Mouse (Mus musculus) limb, embryonic 14.5 days (tissue): Measurements from ENCODE around the gene Trip4. TPM values are rescaled to one million over a fixed set of nuclear protein-coding genes. Genes with fewer than 3 reads are reported as not detected.
A peak's percentile ranks its signal among the peaks of the same experiment; 100 is the strongest.

Source experiments
- ATAC-seq: fragments of 200-750 bp; cut with Nextera tagmentation; 2 replicates; pipeline ENCODE4 v1.8.0; 2017; ENCODE audit warnings: low read depth, moderate number of reproducible peaks, moderate TSS enrichment; ENCODE audit not compliant: low FRiP score
- DNase-seq: peaks from one replicate; pipeline ENCODE4 v3.0.0-alpha.2; 2015; ENCODE audit warnings: low spot score
- H3K27ac ChIP-seq: fragments of 300-500 bp; sonication (generic); replicated peaks from 2 replicates; pipeline ENCODE4 v1.5.1; 2014; ENCODE audit warnings: low read depth, mild to moderate bottlenecking, low read length, moderate library complexity, mixed read lengths
- H3K27me3 ChIP-seq: fragments of 300-500 bp; sonication (generic); 2 replicates; pipeline ENCODE4 v1.6.1; 2014; ENCODE audit warnings: low read length, mixed read lengths; ENCODE audit not compliant: control insufficient read depth, insufficient read depth
- H3K36me3 ChIP-seq: fragments of 300-500 bp; sonication (generic); 2 replicates; pipeline ENCODE4 v1.6.1; 2014; ENCODE audit warnings: mild to moderate bottlenecking, low read length, moderate library complexity, mixed read lengths; ENCODE audit not compliant: control insufficient read depth, insufficient read depth
- H3K4me1 ChIP-seq: fragments of 300-500 bp; sonication (generic); 2 replicates; pipeline ENCODE4 v1.6.1; 2014; ENCODE audit warnings: antibody characterized with exemption, low read length, mixed read lengths; ENCODE audit not compliant: control insufficient read depth, insufficient read depth
- H3K4me2 ChIP-seq: fragments of 300-500 bp; sonication (generic); replicated peaks from 2 replicates; pipeline ENCODE4 v1.6.1; 2014; ENCODE audit warnings: low read depth, mild to moderate bottlenecking, low read length, moderate library complexity; ENCODE audit not compliant: severe bottlenecking
- H3K4me3 ChIP-seq: fragments of 300-500 bp; sonication (generic); replicated peaks from 2 replicates; pipeline ENCODE4 v1.5.1; 2014; ENCODE audit warnings: low read length
- H3K9ac ChIP-seq: fragments of 300-500 bp; sonication (generic); 2 replicates; pipeline ENCODE4 v1.6.1; 2014; ENCODE audit warnings: mild to moderate bottlenecking, low read depth, low read length, moderate library complexity; ENCODE audit not compliant: severe bottlenecking
- H3K9me3 ChIP-seq: fragments of 300-500 bp; sonication (generic); 2 replicates; pipeline ENCODE4 v1.6.1; 2016; ENCODE audit warnings: low read length; ENCODE audit not compliant: control insufficient read depth
- POLR2A ChIP-seq: fragments of 200-500 bp; IDR thresholded peaks from 2 replicates; pipeline ENCODE4 v1.8.0; 2012; ENCODE audit warnings: inconsistent platforms, mild to moderate bottlenecking, moderate library complexity, borderline replicate concordance; ENCODE audit not compliant: insufficient read depth, insufficient read length; ENCODE audit errors: extremely low read depth
- WGBS: fragments of 180-500 bp; shearing (Covaris S2); extraction: QIAGEN DNeasy Blood & Tissue Kit; methylation state at CpG from one replicate; pipeline ENCODE4 v1.1.7; 2014; 5-methylcytosine and 5-hydroxymethylcytosine counted together
- polyA plus RNA-seq, 2 experiments: library from polyadenylated mRNA; depleted of rRNA in 1 of 2; stranded (reverse) in 1 of 2; unstranded in 1 of 2; fragments of >200 nt; fragmentation: Nextera tagmentation in 1 of 2; extraction: Ambion mirVana in 1 of 2; gene quantifications; 2 replicates each; pipeline versions ENCODE4 v1.2.1 to v1.2.3; 2012 to 2014

Trip4 gene
- polyA plus RNA-seq, 2 experiments, result 24.8 to 31.2 TPM

DNA sequence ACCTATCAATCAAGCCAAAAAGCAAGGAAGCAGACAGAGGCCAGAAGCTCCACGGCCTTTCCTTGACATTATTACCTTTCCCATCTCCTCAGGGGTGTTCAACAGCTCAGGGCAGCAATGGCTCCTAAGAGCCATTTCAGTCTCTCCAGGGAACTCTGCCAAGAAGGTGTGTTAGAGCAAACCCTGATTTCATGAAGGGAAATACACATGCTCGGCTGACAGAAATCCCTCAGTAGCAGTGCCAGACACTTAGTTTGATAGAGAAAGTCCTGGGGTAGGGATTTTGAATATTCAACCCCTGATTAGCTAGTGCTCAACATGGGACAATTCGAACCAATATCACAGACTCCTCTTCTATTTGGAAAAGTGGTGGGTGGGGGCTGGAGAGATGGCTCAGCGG, 117.5 kb downstream of the Trip4 start:
- no peak overlapping the region for H3K9ac ChIP-seq
- H3K4me2 ChIP-seq, result no peak overlapping the region
- TF ChIP-seq POLR2A, result no peak
- no peaks in the 10 kb centered on the region for H3K27me3 ChIP-seq
- ATAC-seq (no peak), DNase-seq (no peak)
- 0 out of 2 replicates have a peak overlapping the region, but pooled peaks have one; percentile 16 for H3K27ac ChIP-seq
- WGBS, result 68% methylated on average over 4 of the region's 4 CpGs
- peaks cover 5% of the 10 kb centered on the region; the same call in 1 of the 2 replicates for H3K4me1 ChIP-seq
- no peak overlapping the region for H3K4me3 ChIP-seq
- H3K9me3 ChIP-seq, result no peaks in the 10 kb centered on the region
- peaks cover 19% of the 10 kb centered on the region for H3K36me3 ChIP-seq

DNA sequence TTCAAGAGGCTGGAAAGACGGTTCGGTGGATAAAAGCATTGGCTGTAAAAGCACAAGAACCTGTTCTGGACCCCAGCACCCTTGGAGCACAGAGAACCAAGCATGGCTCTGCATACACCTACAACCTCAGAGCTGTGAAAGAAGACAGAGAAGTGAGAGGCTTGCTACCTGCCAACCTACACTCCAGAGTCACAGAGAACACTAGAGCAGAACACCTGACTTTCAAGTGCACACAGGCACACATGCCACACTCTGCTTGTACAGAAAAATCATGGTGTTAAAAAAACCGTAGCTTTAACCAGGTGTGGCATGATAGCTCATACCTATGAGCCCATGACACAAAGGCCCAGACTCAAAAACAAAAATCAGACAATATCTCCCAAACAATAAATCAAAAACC, 118.8 kb downstream of the Trip4 start:
- Histone ChIP-seq H3K27ac (no peak overlapping the region), H3K9ac (no peak overlapping the region), H3K27me3 (no peaks in the 10 kb centered on the region), H3K9me3 (no peaks in the 10 kb centered on the region), H3K4me3 (no peak overlapping the region), H3K4me1 (peaks cover 5% of the 10 kb centered on the region; the same call in 1 of the 2 replicates), H3K4me2 (no peak overlapping the region), H3K36me3 (peaks cover 14% of the 10 kb centered on the region)
- ATAC-seq (no peak), DNase-seq (no peak)
- WGBS, result 97% methylated on average over 3 of the region's 3 CpGs
- TF ChIP-seq POLR2A, result no peak

DNA sequence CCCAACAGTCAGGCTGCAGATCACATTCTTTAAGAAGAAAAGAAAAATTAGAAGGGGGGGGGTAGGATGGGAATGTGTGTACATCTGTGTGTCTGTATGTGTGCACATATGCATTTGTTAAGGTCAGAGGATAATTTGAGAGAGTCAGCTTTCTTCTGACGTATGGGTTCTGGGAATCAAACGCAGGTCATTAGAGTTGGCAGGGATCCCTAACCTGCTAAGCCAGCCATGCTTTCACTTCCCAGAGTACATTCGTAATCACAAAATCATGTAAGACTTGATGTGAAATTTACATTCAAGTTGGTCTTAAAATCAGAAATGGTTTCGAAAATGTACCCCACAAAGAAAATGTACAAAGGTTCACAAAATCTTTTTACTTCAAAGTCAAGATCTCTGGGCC, 120.0 kb downstream of the Trip4 start:
- Histone ChIP-seq H3K27ac (no peak overlapping the region), H3K9me3 (no peaks in the 10 kb centered on the region), H3K9ac (no peak overlapping the region), H3K36me3 (0 out of 2 replicates have a peak, but pooled peaks cover 4% of the 10 kb centered on the region), H3K4me2 (no peak overlapping the region), H3K4me3 (no peak overlapping the region), H3K4me1 (peaks cover 5% of the 10 kb centered on the region; the same call in 1 of the 2 replicates), H3K27me3 (no peaks in the 10 kb centered on the region)
- WGBS, result 71% methylated on average over 4 of the region's 4 CpGs
- ATAC-seq, result no peak
- DNase-seq, result peak; percentile 59
- no peak for TF ChIP-seq POLR2A

DNA sequence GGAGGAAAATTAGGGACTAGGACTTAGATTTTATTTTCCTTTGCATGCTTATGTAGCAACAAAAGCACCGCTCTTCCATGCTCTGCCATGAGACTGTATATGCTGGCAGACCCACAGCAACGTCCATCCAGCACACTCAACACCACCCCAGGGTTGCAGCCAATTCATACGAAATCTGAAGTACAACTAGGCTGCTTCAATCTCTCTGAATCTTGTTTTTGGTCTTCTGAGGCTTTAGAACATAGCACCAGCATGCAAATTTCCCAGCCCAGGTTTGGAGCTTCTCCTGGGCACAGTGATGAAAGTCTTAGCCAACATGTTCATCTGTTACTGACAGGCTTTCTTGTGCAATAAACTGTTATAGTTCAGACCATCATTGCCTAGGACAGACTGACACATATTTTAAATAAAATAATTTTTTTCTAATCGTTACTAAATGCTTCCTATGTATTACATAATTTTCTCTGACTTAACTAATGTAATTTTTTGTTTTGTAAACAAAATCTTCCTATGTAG, 120.7 kb downstream of the Trip4 start:
- Histone ChIP-seq H3K9ac (no peak overlapping the region), H3K4me1 (peaks cover 5% of the 10 kb centered on the region; the same call in 1 of the 2 replicates), H3K4me2 (no peak overlapping the region), H3K27me3 (no peaks in the 10 kb centered on the region), H3K4me3 (no peak overlapping the region), H3K27ac (no peak overlapping the region), H3K36me3 (no peaks in the 10 kb centered on the region), H3K9me3 (no peaks in the 10 kb centered on the region)
- 81% methylated on average over 4 of the region's 4 CpGs for WGBS
- ATAC-seq (no peak), DNase-seq (no peak)
- no peak for TF ChIP-seq POLR2A

DNA sequence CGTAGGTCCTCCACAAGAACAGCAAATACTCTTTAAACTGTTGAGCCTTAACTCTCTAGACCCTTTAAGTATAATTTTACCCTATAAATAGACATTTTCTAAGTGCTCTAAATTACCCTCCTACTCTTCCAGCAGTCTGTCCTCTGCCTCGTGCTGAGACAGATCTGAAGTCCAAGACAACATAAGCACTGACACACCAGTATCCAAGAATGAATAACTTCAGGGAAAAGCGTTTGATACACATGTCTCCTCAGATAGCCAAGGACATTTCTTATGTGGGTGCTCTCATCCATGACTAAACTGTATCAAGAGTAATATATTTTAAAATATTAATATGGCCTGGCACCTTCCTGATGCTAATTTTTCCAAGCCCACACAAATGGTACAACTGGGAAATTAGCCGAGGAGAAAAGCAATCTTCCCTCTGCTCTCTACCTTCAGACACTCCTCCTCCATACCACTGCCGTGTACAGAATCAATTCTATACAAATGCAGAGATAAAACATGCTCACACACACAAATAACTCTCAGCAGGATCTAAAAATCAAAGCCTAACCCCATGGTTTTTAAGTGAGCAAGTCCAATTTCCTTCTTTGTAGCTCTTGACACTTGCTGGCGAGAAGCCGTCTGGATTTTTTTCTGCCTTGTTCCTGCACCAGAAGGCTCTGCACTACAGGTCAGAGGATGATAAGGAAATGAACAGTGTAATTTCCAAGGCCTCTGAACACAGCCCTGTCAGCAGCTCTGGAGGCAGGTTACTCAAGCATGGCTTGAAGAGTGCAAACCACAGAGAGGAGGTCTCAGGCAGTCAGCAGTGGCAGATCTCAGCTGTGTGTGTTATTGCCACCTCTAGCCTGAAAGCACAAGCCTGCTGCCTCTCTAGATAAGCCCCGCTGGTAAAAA, 121.5 kb downstream of the Trip4 start:
- TF ChIP-seq POLR2A, result no peak
- no peak overlapping the region for H3K9ac ChIP-seq
- H3K9me3 ChIP-seq, result no peaks in the 10 kb centered on the region
- 0 out of 2 replicates have a peak, but pooled peaks cover 5% of the 10 kb centered on the region for H3K4me1 ChIP-seq
- ATAC-seq (no peak), DNase-seq (no peak)
- 58% methylated on average over 8 of the region's 8 CpGs for WGBS
- no peak overlapping the region for H3K4me3 ChIP-seq
- H3K4me2 ChIP-seq, result no peak overlapping the region
- no peaks in the 10 kb centered on the region for H3K27me3 ChIP-seq
- no peak overlapping the region for H3K27ac ChIP-seq
- H3K36me3 ChIP-seq, result no peaks in the 10 kb centered on the region
